Mouse (Mus musculus) c-Kit-positive CD71-positive TER-119-positive erythroid progenitor cells, embryonic 14.5 days (primary cell): Measurements from ENCODE around the gene Zfp652.
A peak's percentile ranks its signal among the peaks of the same experiment; 100 is the strongest.

Experiments used
- DNase-seq: peaks from one replicate; pipeline ENCODE4 v3.0.0-alpha.2; 2013; ENCODE audit warnings: low spot score

Gene Zfp652

DNA sequence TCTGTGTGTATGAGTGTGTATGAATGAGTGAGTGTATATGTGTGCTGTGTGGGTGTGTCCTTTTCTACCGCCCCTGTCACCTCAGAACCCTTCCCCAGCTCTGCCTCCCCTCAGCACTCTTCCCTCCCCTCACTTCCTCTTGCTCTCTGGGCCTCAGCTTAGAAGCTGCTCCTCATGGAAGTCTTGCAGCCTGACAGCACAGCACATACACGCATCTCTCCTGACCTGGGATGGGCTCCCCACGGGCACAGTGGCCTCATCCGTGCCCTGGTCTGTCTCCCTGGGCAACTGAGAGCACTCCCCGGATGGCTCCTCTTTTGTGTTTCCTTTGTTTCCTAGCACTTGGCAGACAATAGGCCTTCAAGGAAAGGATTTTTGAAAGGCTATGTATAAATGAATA lies 97.1 kb downstream of the Zfp652 start:
- DNase-seq, result no peak

DNA sequence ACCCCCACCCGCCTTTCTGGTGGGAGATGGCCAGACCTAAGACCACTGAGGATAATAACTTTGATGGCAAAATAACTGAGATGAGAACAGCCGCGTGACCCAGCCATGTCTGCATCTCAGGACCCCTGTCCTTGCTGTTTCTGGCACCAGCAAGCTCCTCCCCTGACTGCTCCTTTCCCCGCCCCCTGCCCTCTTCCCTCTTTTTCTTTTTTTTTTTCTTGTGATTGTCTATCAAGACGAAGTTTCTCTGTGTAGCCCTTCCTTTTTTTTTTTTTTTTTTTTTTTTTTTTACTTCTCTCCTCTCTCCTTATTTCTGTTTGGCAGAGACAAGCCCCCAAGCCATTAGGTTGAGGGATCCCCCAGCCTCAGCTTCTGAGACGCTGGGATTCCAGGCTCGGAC lies 98.4 kb downstream of the Zfp652 start:
- no peak for DNase-seq

- no peak for DNase-seq
Observed at GRCm38 (mm10) chr11:95811741-95812140, 99.3 kb downstream of the Zfp652 start.

DNA sequence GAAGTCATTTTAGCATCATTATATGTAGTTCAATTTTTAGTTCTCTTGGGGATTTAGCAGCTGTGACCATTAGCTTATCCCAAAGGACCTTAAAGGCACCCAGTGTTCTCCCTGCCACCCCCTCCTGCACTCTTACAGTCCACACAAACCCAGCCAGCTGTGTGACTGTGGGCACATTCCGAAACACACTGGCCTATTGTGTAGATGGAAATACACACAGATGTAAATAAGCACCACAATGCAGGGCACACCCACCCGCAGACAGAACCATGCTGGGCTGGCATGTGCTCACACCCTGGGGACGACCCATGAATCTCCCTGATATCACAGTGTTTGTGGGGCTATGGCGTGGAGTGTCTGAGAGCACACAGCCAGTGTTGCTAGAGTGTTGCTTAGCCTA lies 99.8 kb downstream of the Zfp652 start:
- no peak for DNase-seq

- DNase-seq, result no peak
Observed at GRCm38 (mm10) chr11:95814101-95814500, 101.6 kb downstream of the Zfp652 start.

GRCm38 (mm10) chr11:95814857-95815256 lies 102.4 kb downstream of the Zfp652 start:
- no peak for DNase-seq

- no peak for DNase-seq
Observed at GRCm38 (mm10) chr11:95815412-95815811, 102.9 kb downstream of the Zfp652 start.

DNA sequence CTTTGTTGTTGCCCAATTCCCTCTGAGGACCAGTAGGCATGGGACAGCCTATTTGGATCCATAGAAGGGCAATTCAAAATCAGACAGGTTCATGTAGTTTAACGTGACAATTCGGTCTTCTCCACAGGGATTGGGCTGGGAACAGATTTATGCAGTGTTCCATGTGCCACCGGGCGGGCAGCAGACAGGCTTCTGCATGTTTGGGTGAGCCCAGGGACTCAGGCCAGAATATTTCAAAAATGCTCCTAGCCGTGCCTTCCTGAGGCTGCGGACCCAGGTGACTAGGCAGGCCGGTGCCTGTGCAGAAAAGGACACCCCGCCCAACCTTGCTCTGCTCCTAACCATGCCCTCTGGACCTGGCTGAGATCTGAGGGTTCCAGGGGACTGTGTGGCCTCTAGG lies 106.7 kb downstream of the Zfp652 start:
- DNase-seq, result no peak

DNA sequence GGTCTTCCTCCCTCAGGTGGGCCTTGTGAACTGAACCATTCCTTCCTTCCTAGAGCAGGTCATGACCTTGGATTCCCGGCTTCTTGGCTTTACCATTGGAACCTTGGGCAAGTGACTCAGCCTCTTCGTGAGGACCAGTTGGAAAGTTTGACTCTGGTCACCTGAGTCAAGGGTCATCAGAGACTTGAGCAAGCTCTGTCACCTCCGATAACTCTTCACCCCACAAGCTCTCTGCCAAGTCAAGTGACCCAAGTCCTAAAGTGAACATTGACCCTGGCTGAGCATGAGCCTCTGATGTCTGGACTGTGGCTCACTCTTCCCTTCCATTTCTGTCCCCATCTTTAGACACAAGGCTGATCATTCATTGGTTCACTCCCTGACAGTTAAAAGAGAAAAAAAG lies 109.0 kb downstream of the Zfp652 start:
- DNase-seq, result no peak

GRCm38 (mm10) chr11:95822437-95822836 lies 110.0 kb downstream of the Zfp652 start:
- no peak for DNase-seq

- peak; percentile 86 for DNase-seq
Observed at GRCm38 (mm10) chr11:95824071-95824876, 111.8 kb downstream of the Zfp652 start, which contains the start of gene Phospho1. Gene Phospho1 (plus strand): TSS chr11:95824499.

DNA sequence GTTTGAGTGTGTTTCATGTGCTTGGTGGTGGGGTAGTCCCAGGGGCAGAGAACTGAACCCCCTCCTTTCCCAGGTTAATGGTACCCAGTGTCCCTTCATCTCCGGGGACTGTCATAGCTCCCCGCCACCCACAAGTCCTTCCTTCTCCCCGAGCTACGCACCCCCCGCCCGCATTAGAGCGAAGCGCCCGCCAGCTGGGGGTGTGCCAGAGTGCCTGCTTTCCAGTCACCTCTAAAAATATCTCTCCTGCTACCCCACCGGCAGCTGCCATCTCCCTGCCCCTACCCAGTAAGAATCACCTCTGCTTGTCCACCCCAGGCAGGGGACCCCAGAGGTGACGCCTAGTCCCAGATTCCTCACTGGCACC lies 112.4 kb downstream of the Zfp652 start:
- DNase-seq, result no peak

DNA sequence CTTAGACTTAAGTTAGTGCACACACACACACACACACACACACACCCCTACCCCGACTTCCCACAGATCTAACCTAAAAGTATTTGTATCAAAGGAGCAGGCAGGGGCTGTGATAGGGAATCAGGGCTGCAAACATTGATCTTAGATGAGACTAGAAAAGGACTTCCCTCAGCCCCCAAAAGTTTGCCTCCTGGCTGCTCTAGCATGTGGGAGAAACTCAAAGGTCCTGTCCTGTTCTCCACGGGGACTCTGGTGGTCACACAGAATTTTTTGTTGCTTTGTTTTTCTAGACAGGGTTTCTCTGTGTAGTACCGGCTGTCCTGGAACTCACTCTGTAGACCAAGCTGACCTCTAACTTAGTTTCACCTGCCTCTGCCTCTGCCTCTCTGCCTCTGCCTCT lies 113.2 kb downstream of the Zfp652 start:
- DNase-seq, result no peak

- no peak for DNase-seq
Observed at GRCm38 (mm10) chr11:95826317-95827167, 114.1 kb downstream of the Zfp652 start.

GRCm38 (mm10) chr11:95827168-95827447 lies 114.6 kb downstream of the Zfp652 start:
- no peak for DNase-seq

DNA sequence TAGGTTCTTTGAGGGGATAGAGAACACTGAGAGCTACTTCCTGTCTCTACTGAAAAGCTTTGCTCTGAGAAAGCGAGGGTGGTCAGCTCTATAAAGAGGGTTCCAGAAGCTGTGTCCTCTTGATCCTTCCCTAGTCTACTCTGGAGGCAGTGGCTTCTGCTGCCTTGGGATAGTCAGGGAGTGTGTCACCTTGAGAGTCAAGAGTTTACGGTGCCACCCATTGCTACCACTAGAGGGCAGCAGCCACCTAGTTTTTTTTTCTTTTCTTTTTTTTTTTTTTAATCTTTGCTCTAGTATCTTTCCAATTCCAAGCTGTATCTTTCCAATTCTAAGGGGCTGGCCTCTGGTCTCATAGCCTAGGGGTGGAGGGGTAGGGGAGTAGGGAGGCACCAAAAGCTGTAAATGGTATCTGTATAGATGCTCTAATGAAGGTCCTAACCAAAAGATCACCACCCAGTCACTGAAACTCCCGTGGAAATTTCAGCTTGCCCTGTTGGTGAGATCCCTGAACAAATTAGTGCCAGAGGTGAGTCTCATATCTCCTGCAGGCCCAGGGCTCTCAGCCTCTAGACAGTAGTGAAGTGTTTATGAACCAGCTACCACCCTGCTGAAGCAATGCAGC lies 115.1 kb downstream of the Zfp652 start:
- peak; percentile 76 for DNase-seq

GRCm38 (mm10) chr11:95828181-95828964 lies 115.9 kb downstream of the Zfp652 start:
- DNase-seq, result no peak

GRCm38 (mm10) chr11:95829526-95830050 lies 117.1 kb downstream of the Zfp652 start:
- DNase-seq, result no peak

DNA sequence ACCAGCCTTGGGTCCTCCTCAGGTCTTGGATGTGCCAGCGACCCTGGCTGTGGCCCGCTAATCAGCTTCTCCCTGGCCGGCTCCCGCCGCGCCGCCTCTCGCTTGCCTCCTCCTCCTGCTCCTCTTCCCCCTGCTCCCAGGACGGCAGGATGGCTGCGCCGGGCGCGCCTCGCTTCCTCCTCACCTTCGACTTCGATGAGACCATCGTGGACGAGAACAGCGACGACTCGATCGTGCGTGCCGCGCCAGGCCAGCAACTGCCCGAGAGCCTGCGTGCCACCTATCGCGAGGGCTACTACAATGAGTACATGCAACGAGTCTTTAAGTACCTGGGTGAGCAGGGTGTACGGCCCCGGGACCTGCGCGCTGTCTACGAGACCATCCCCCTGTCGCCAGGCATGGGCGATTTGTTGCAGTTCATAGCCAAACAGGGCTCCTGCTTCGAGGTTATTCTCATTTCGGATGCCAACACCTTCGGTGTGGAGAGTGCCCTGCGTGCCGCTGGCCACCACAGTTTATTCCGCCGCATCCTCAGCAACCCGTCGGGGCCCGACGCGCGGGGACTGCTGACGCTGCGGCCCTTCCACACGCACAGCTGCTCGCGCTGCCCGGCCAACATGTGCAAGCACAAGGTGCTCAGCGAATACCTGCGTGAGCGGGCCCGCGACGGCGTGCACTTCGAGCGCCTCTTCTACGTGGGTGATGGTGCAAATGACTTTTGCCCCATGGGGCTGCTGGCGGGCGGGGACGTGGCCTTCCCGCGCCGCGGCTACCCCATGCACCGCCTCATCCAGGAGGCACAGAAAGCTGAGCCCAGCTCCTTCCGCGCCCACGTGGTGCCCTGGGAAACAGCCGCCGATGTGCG lies 118.2 kb downstream of the Zfp652 start:
- DNase-seq, result no peak

GRCm38 (mm10) chr11:95831276-95831619 lies 118.8 kb downstream of the Zfp652 start:
- no peak for DNase-seq

- no peak for DNase-seq
Observed at GRCm38 (mm10) chr11:95831641-95832040, 119.2 kb downstream of the Zfp652 start.
